Mouse (Mus musculus) right cerebral cortex, adult 18-20 months (tissue): Measurements from ENCODE around the gene Rhoa.

Experiments
- DNase-seq: peaks from one replicate; pipeline ENCODE4 v3.0.0; 2022; ENCODE audit warnings: mixed read lengths

Rhoa gene

DNA sequence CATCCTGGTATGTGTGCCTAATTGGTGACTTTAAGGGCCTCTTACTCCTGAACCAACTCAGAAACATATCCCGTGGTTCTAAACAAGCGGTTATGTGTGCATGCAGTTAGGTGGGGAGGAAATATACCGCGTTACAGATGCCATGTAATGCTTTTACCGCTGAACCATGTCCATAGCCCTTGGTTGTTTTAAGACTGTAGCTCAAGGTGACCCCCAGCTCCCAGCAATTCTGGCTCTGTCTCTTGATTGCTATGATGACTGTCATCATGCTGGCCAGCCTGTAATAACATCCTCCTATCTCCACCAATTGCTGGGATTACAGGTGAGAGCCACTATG is 35.2 kb downstream of the Rhoa start:
- DNase-seq: no peak

- DNase-seq: no peak
These were observed 35.9 kb downstream of the Rhoa start for GRCm38 (mm10) chr9:108341801-108342200.

DNA sequence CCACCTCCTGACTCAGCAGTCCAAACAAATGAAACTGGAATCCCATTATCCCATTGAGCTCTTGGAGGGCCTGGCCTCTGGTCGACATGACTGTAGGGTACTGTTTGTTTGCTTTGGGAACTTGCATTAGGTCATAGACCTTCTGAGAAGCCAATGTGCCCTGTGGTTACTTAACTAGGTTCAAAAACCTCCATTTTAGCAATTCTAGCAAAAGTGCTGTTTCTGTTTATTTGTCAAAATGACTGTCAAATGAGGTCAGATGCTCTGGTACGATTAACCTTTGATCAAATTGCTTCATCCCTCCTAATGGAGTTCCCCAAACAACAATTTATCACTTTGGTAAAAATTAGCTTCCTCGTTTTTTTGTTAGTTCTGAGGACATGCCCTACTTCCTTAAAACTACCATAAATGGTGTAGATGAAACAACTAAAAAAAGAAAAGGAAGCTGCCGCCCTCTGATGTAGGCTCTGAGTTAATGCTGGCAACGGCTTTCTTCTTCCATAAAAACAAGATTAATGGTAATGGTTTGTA is 36.4 kb downstream of the Rhoa start:
- DNase-seq: no peak

GRCm38 (mm10) chr9:108343331-108343730 is 37.4 kb downstream of the Rhoa start:
- DNase-seq: no peak

DNA sequence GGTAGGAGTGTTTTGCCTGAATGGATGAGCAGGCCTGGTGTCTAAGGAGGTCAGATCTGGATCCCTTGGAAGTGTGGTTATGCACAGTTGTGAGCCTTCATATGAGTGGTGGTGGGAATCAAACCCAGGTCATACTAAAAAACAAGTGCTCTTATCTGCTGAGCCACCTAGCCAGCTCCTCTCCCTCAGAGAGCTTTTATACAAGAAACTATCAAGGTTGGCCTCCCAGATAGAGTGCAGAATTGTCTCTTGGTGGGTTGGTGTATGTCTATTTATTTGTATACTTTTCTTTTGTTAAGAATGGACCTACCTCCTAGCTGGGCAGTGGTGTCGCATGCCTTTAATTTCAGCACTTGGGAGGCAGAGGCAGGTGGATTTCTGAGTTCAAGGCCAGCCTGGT is 37.9 kb downstream of the Rhoa start:
- DNase-seq: no peak

DNA sequence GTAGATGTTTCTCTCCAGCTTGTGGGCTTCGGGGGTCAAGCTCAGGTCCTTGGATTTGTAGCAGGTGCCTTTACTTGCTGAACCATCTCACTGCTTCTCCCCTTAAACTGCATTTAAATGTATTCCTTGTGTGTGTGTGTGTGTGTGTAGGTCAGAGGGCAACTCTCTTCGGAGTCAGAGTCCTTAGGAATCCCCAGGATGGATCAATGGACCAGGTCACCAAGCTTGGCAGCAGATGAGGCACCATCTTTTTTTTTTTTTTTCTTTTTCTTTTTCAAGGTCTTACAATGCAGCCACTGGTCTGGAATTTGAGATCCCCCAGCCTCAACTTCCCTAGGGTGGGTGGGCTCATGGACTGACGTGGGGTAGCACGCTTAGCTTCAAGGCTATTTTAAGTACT is 38.5 kb downstream of the Rhoa start:
- no peak for DNase-seq

DNA sequence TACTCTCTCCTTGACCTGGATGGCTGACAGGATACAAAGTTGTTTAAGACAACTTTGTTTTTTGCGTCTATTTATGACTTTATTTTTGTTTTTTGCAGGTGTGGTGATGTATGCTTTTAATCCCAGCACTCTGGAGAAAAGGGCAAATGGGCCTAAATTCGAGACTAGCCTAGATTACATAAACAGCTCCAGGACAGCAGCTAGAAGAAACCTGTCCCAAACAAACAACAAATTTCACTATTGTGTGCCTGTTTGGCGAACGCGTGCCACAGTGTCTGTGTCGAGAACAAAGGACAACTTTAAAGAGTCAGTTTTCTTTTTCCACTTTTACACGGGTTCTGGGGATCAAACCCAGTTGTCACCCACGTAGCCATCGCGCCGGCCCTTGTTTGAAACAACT is 41.1 kb downstream of the Rhoa start:
- DNase-seq: no peak

DNA sequence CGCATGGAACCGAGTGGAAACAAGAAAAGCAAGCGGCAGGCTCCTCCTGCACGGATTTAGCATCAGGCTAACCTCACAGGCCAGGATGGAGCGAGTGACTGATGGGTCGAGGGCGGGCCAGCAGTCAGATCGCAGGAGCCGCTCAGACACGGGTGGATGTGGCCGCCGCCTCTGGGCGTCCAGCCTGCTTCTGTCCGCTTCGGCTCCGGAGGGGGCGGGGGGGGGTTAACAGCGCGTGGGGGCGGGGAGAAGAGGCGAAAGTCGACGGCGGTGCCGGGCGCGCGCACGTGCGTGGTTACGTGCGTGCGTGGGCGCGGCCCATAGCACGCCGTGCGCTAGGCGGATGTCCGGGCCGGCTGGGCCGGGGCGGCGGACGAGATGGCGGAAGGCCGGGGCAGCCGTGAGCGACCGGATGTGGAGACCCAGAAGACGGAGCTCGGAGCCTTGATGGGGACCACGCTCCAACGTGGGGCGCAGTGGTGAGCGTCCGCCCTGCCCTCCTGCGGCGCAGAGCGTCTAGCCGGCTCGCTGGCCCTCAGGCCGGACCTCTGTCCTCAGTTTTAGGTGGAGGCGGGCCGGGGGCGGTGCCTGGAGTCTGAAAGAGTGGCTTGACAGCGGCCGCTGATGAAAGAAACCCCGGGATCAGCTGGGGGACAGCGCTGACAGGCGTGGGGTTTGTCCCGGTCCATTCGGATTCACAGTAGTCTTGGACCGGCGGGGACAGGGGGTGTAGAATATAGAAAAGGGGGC is 41.8 kb downstream of the Rhoa start, which contains the start of gene Usp4:
Gene Usp4, plus strand, starts transcription at position 314 of the 750 bp plus-strand sequence.
- peak; percentile 88 for DNase-seq

DNA sequence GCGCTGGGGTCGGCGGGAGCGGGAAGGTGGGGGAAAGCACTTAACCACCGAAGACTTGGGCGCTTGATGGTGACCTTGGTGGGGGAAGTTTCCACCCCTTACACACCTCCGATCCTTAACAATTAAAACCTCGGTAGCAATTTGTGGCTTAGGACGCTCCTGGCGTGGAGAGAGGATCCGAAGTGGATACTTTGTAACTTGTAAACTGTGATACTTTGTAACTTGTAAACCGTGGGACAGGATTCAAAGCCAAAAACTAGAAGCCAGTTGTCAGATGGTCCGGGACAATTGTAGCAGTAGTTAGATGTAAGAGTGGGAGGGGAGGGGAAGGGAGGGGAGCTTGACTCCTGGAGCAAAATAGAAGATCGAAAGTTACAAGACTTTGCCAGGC is 42.4 kb downstream of the Rhoa start:
- DNase-seq: no peak

DNA sequence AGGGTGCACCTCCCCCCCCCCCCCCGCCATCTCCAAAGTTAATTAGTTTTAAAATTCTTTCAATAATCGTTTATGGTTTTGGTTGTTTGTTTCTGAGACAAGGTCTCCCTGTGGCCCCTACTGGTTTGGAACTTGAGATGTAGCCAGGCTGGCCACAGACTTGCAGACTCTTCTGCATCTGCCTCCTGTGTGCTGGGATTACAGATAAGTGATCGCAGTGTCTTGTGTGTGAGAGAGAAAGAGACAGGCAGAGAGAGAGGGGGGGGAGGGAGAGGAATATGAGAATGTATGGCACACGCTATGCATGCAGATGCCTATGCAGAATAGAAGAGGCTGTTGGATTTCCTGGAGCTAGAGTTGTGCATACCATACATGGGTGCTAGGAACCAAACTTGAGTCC is 43.8 kb downstream of the Rhoa start:
- DNase-seq: no peak

- DNase-seq: no peak
These were observed 72.3 kb downstream of the Rhoa start for GRCm38 (mm10) chr9:108378234-108378633.

GRCm38 (mm10) chr9:108378736-108379135 is 72.8 kb downstream of the Rhoa start:
- no peak for DNase-seq

DNA sequence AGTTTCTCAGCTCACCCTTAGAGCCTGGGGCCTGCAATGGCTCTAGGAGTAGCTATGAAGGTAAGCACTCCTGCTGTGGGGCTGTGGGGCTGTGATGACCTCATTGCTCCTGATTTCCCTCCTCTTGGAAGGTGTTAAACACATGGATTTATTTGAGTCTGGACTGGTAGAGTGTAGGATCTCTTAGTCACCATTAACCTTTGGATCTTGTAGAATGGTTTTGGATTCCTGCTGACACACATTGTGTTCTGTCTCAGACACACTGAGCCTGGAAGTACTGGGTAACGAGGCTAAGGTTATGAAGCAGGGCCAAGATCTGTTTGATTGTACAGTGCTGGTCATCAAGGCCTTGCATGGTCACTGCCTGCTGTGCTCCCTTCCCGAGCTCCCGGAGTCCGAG is 73.4 kb downstream of the Rhoa start:
- no peak for DNase-seq

DNA sequence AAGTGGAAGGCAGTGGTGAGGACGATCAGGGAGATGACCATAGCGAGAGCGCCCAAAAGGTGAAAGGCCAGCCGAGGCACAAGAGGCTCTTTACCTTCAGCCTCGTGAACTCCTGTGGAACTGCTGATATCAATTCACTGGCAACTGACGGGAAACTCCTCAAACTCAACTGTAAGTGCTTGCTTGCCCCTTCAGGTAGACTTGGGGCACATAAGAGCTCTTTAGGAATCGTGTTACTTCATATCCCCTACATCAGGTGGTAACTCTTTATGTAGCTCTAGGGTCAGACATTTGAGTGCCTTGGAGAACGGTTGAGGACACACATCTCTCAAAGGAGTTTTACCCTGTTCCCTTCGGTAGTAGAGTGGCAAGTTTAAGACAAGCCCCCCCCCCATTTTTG is 75.5 kb downstream of the Rhoa start:
- no peak for DNase-seq

DNA sequence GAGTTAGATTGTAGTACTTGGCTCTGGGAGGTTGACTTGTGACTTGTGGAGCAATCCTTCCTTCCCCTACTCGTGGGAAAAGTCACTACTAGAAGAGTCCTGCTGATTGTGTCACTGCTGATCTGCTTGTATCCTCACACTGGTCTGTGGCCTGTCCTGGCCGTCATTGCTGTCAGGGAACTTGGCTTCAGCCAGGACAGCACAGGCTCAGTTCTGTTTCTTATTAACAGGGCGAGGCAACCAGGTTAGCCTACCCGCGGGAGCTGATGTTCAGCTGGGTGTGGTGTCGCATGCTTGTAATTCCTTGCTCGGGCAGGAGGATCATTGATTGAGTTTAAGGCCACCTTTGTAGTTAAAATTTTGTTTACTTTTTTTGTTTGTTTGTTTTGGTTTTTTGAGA is 79.1 kb downstream of the Rhoa start:
- no peak for DNase-seq

DNA sequence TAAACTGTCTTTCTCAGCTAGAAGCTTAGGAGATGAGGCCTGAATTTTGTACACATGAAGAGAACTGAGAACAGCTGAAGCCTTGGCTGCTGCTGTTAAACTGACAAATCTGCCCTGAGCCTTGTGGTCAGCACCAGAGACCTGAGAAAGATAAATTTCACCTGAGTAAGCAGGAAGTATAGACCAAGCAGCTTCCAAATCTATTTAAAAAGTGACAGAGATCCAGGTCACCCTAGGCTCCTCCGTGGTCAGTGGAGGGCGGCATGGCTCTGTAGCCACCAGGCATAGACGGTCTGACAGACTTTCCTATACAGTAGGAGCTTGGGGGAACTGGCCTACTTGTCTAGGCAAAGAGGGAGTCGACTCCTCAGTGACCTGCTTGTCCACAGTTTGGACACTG is 80.9 kb downstream of the Rhoa start:
- DNase-seq: no peak
